Mouse (Mus musculus): Measurements from ENCODE around the gene Gm45261. TPM values are rescaled to one million over a fixed set of nuclear protein-coding genes. Genes with fewer than 3 reads are reported as not detected.

The Gm45261 gene
- polyA plus RNA-seq (2017; shearing (Covaris generic)) = not detected

DNA sequence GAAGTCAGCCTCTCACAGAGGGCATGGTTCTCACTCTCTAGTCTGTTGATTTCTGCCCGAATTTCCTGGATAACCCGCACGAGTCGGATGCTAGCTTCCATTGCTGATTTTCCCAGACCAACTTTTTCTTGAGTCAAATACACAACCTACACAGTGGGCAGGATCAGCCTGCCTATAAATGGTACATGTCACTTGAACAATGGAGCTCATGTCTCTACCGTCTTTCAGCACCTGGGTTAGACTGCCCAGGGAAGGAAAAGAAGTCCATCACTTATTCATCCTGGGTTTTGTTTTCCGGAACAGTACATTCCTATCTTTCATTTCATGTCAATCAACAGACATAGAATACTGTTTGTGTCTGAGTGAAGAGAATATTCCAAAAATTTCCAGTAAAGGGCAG is at the start of gene Gm45261:
Gene Gm45261, minus strand, starts transcription at position 101 of the 400 bp plus-strand sequence.
- ATAC-seq = no peak

DNA sequence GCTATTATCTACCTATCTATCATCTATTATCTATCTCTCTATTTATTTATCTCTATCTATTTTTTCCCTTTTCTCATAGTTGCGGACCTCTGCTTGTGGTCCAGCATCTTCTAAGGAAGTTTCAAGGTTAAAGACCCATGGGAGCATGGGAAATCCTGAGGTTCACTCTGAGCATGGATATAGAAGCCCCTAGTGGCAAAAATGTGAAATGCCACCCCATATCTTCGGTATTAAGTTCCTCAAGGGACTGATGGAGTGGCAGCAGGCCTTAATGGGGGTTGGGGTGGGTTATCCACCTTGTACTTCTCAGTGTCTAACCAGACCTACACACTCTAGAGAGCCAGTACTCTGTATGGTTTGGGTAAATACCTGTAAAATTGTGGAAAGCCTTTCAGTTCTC is 43.5 kb upstream of the Gm45261 start:
- ATAC-seq = peak; percentile 44

DNA sequence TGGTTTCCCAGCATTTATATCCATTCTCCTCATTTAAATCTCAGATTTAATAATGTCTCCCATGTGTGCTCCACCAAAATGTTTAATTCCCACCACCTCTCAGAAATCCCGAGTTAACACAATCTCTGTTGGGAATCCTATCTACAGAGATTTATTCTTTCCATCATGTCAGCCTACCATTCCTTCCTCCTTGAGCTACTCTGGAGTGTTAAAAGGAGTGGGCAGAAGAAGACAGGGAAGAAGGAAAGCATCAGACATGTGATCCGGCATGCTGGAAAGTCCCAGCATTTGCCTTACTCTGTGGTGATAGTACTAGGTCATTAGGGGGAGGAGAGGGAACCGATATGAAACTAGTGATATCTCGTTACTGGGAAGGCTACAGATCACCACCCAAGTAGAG is 42.8 kb upstream of the Gm45261 start:
- ATAC-seq = no peak

DNA sequence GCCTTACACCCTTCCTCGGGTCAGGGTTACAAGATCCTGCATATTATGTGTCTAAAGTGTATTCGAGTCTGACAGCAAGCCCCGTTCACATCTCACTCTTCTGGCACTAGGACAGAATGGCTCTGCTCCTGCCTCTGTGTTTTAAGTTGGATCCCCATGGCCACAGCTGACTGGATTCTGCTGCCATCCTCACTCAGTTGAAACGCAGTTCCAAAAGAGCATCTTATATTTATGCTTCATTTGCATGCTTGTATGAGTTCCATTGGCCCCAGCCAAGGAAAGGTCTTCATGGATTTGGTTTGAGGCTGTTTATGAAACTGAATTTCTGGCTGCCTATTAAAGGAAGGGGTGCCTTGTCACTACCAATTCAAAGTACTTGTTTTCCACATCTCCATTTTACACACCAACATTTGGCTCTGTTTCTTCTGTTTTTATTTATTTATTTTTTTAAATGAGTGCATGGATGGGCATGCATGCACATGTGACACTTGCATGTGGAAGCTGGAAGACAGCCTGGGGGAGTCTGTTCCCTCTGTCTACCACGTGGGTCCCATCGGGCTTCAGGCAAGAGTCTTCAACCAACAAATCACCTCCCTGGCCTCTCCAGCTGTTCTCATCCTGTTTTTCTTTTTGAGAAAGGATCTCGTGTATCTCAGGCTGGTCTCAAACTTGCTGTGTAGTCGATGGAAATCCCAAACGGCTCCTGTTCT is 41.4 kb upstream of the Gm45261 start:
- ATAC-seq = no peak

DNA sequence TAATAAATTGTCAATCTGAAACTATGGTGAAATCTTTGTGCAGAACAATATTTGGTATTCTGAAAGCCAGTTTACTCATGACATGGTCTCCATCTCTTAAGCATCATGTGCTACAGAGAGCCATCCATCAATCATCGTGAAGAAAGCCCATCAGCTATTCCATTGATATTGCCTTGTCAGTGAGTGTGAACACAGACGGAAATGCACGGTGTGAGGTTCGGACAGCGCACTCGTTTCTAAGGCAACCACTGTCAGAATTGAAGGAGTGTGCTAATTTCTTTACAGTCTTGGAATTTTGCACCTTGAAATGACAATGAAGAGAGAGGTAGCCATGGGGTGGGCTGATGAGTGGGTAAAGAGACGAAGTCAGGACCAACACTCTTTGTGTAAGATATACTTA is 38.0 kb upstream of the Gm45261 start:
- no peak for ATAC-seq

DNA sequence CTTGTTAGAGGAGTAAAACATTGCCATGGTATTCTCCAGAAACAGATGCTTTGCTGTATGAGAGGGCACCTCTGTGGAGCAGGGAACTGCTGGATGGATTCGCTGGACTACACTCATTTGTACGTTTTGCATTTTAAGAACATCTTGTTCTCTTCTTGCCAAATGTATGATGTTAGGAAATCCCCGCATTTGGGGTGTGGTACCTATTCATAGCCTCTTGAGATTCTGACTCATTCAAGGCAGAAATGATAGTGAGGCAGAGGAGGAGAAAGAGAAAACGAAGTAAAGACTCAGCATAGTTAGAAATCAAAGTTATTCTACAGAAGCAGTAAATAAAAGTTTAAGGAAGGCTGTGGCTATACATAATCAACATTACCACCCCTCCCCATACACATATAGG is 35.1 kb upstream of the Gm45261 start:
- peak; percentile 28 for ATAC-seq

DNA sequence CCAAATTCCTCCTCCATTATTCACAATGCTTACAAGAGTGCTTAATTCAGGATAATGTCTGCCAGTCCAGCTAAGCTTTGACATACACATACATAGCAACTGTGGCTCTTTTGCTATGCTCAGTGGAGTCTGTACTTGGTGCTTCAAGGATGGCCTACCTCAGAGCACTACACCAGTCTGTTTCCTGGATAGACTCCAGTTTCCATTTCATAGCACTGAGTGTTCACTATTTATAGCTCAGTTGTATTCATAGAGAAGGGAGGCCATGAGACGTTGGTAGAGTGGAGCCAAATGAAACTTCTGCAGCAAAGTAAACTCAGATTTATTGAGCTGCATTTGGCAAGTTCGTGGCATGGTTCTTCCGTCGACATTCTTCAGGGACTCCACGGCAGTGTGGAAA is 22.2 kb upstream of the Gm45261 start:
- no peak for ATAC-seq

DNA sequence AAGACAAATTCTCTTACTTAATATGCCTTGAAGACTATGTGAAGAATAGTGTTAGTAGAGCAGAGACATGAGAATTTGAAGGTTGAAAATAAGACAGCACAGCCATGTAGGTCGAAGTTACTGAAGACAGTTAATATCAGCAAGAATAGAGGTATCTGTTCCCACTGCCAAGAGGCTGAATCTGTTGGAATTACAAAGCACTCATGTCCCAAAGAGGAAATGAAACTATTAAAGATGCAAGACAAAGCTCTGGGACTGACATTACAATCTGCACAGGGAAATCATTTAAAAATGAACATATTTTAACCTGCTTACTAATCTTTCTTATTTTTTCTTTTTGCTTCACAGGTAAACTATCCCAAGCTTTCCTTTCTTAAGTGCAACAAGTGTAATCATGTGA is 13.7 kb upstream of the Gm45261 start:
- no peak for ATAC-seq

DNA sequence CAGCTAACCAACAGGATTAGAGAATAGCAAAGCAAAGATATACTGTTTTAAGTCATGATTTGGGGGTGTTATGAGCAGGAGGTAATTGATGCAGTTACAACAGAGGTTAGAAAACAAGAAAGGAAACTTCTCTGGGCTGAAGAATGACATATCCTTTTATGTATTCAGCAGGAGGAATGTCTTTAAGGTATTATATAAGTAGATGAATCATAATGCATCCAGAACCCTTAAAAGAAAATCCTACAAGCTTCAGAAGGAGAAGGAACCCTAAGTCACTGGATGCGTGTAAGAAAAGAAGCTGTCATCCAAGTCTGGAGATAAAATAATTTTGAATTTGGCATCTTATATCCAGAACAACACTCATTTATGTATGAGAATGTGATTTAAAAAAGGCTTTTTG is 11.1 kb upstream of the Gm45261 start:
- no peak for ATAC-seq

DNA sequence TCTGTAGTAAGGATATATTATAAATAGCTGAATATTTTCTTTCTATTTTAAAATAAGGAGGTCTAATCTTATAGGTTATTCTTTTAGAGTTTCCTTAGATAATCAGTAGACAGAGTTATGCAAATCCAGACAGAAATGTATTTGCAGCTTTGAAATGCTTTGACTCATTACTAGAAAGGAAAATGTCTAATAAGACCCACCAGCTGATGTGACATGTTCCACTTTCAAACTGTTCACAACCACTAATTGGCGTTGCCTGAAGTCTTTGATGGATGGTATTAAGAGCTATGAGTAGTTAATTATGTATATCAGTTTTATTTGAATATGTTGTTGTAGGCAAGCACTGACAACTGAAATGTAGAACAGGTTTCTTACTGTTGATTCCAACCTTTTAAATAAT is 1.3 kb downstream of the Gm45261 start:
- ATAC-seq = no peak

DNA sequence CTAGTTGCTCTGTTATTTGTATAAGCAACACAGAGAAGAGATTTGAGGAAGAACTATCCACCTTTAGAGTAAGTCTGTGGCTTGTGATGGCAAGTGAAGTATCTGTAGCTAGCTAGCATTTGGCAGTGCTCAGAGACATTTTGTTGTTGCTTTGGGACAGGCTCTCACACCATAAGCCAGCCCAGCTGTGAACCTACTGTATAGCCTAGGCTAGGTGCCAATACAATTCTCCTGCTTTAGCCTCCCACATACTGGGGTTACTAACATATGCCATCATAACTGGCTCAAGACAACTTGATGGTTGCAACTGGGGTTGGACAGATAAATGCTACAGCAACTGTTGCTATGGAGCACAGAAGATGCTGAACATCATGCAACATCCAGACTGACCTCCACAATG is 1.8 kb downstream of the Gm45261 start:
- no peak for ATAC-seq

DNA sequence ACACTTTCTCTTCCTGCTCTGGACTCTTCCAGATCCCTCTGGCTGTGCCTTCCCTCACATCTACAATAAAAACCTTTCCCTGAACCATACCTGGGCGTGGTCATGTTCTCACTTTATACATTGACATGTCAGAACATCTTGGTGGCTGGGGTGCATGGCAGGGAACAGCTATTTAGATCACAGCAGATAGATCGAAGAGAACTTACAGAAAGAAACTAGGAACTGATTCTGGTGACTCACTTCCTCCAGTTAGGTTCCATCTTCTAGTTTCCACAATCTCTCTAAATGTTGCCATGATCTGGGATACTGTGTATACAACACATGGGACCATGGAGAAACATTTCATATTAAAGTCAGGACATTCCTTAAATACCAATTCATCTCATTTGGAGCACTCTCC is 7.3 kb downstream of the Gm45261 start:
- ATAC-seq = no peak

DNA sequence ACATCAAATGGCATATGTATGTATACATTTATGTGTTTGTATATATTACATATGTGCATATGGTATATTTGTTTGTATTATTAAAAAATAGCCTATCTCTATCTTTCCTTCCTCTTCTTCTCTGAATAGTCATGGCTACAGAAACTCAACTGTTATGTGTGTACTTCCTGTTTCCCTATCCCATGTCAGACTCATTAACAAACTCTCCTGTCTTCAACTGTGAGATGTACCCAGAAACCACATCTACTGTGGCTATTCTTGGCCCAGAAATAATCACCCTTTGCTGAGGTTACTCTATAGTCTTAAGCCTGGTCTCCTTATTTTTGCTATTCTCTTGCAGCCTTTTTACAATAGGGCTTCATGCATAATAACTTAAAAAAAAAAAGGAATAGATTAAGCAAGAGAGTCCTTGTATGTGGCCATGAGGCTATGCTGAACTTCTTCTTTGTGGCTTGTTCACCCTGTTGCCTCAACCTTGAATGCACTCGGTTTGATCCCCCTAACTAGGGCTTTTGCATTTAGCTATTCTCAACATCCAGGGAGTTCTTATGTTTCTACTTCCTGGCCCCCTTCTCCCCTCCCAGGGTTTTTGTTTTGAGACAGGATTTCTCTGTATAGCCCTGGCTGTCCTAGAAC is 9.2 kb downstream of the Gm45261 start:
- peak; percentile 32 for ATAC-seq

DNA sequence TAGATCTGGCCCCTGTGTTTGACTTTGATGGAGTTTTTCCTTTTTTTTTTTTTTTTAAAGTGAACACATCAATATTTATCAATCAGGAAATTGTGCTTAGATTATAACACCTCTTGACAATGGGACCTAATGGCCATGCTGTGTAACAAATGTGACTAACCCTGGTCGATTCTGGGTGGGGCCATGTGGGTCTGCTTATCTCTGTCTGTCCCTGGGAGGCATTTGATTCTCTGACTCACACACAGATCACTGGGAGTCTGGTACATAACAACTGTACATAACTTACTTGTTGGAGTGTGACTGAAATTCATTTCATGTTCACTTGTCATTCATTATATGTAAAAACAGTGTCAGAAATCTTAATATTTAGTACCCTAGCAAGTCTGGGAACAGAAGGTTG is 13.7 kb downstream of the Gm45261 start:
- no peak for ATAC-seq

DNA sequence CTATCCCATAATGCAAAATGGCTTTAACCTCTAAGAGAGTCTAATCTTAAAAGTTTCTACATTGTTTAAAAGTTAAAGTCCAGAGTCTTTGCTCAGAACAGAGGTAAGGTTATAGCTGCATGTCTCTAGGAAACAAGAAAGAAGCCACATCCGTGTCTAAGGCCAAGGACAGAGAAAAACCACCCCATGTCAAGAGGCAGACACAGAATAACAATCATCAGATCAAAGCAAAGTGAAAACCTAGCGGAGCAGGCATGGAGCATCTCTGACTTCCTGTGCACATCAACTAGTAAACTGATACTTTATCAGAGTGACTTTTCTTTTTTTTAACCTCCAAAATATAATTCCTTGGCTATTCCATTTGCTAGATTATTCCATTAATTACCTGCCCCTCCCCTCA is 20.3 kb downstream of the Gm45261 start:
- peak; percentile 99 for ATAC-seq

DNA sequence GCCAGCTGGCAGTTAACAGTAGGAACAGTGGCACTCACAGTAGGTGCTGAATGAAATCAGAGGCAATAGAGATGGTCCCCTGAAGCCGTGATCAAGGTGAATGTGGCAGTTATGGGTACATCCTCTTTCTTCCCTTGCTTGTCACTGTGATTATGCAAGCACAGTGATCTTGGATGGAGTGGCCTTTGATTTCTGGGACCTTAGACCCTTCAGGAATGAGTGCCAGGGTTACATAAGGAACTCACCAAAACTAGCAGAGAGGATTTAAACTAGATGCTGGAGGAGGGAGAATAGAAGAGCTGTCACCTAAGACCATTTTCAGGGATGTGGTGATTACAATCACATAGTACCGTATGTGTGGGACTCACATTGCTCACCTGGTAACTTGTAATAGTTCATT is 22.7 kb downstream of the Gm45261 start:
- no peak for ATAC-seq

DNA sequence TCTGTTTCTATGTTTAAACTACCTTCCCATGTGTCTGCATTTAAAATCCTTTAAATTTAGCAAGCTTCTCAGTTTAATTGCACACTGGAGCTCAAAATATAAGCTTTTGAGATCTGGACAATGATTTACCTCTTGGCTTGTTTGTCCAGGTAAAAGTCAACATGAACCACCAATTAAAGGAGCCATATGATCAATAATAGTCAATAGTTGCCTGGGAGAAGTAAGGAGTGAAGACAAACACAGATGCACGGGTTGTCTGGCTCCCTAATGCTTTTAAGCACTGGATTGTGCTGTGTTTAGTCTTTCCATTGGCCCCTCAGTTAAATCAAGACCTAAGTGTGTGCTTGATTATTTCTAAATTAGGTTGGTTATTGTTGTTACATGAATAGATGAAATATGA is 33.3 kb downstream of the Gm45261 start:
- ATAC-seq = no peak

DNA sequence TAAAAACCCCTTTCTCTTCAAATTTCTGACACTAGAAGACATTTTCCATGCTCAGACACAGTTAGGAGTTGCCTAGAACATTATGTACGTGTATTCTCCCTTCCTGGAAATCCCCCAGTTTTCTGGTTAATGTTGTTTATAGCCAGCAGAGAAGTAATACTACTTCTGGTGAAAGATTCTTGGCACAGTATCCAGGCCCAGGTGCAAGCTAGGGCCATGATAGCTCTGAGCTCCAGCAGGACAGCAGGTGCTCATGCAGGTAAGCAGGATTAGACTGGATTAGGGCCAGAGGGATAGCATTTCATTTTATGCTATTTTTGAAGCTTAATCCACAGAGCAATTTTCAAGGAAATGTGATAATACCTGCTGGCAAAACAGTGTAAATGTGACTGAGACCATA is 33.8 kb downstream of the Gm45261 start:
- ATAC-seq = no peak

DNA sequence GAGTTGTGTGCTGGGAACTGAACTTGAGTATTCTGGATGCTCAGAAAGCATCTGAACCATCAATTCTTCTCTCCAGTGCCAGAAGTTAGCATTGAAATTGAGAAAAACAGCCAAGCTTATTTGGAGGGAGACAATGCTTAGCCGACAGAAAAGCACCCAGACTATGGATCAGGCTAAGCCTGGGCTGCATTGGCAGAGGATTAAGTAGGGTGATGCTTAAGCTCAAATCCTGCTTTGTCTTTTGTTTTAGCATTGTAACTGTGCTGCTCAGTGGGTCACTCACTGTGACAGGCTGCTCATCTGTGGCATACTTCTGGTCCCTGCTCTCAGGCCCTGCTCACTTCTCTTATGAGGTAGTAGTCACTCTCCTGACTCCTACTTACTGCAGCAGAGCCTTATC is 36.6 kb downstream of the Gm45261 start:
- ATAC-seq = no peak

DNA sequence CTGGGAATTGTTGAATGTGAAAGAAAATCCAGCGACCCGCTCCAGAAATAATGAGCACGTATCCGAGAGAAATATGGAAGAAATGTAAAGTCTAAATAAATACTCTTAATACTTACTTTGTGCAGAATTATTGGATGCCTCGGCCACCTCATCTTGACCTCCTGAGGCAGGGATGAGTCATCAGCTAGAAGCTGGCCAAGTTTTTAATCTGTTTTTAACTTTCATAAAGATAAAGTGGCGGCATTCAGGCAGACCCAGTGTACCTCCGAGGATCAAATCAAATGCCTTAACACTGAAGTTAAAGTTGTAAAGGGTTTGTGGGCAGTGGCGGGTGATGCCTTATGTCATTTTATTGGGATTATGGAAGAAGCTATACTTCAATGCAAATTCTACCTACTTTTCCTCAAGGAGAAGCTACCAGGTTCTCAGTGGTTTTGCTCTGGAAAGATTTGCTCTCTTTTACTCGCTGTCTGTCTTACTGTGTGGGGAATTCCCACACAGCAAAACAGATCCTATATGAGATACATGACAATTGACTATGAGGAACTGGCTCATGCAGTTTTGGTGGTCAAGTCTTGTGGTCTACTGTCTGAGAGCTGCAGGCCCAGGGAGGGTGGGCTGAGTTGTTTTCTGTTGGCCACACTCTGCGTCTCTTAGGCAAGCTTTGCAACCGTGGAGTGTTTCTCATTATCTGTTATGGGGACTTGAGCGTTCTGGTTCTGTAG is 42.8 kb downstream of the Gm45261 start:
- ATAC-seq = peak; percentile 57

DNA sequence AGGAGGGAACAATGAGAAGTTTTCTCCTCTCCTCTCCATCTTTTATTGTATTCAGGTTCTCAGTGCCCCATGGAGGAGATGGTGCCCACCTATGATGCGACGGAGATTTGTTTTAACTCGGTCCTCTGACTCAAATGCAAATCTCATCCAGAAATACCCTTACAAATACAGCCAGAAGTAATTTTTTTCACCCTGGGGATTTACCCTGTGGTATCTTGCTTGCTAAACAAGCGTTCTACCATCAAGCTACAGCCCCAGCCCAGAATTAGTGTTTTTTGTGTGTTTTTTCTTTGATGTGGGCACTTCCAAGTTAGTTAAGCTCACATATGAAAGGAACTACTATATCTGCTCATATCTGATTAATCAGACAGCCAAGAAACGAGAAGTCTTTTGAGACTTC is 44.9 kb downstream of the Gm45261 start:
- ATAC-seq = peak; percentile 78

DNA sequence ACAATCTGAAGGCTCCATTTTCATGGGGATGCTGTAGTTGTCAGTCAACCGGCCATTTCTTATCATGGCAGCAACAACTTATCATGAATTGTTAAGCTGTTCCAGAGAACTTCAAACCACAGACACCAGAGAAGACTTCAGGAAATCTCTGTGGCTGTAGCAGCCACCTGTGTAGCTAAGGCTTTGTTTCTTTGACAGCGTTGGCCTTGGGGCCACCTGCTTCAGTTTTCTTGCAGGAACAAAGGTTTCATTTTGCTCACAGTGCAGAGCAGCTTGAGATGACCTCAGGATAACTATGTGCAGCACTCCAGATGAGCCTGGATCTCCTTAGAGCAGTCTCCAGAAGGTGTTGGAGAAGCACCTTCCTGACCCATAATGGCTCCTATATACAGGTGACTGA is 48.7 kb downstream of the Gm45261 start:
- ATAC-seq = no peak

DNA sequence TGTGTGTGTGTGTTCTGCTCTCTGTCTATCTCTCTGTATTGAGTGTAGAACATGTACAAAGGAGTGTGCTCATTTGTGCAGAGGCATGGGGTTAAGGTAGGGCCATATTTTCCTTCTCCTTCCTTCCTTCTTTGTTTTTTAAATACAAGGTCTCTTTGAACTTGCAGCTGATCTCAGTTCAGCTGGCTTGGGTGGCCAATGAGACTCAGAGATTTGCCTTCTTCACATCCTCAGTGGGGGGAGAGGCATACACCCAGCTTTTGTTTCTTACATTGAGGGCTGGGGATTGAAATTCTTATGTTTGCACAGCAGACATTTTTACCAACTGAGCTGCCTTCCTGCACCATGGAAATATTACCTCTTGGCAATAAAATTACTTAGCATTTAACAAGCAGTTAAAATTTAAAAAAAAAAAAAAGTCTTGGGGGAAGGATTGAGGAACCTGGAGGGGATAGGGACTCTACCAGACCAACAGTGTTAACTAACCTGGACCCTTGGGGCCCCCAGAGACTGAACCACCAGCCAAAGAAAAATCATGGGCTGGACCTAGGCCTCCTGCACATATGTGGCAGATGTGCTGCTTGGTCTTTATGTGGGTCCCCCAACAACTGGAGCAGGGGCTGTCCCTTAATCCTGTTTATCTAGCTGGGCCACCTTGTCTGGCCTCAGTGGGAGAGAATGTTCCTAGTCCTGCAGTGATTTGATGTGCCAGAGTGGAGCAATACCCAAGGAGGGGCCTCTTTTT is 50.8 kb downstream of the Gm45261 start:
- peak; percentile 19 for ATAC-seq

Measured in inflammation-experienced regulatory T-cells, adult 6 months (primary cell).